Mouse (Mus musculus): ENCODE data around the gene Mfap2. TPM values are rescaled to one million over a fixed set of nuclear protein-coding genes. Genes with fewer than 3 reads are reported as not detected.

Mfap2 gene
- total RNA-seq, 2 experiments from 2014 or later = 20.9 TPM

- peak; percentile 93 to 96 for DNase-seq (ENCODE audit: low spot score in 2 of 2)
Observed at GRCm38 (mm10) chr4:140986711-140987395, 23.4 kb upstream of the Mfap2 start, which contains the start of gene Atp13a2. TSS of gene Atp13a2 (plus strand) at chr4:140986873.

- no peak for DNase-seq (ENCODE audit: low spot score in 2 of 2)
Observed at GRCm38 (mm10) chr4:140987476-140987875, 22.7 kb upstream of the Mfap2 start.

GRCm38 (mm10) chr4:140988706-140989290 is 21.4 kb upstream of the Mfap2 start:
- DNase-seq (ENCODE audit: low spot score in 2 of 2) = no peak

GRCm38 (mm10) chr4:140989447-140989846 is 20.8 kb upstream of the Mfap2 start:
- DNase-seq (ENCODE audit: low spot score in 2 of 2) = no peak

- peak in 1 of 2 experiments; percentile 52 for DNase-seq (ENCODE audit: low spot score in 2 of 2)
Observed at GRCm38 (mm10) chr4:140992215-140992614, 18.0 kb upstream of the Mfap2 start.

- DNase-seq (ENCODE audit: low spot score in 2 of 2) = no peak
Observed at GRCm38 (mm10) chr4:140993846-140994245, 16.4 kb upstream of the Mfap2 start.

GRCm38 (mm10) chr4:140995811-140996210 is 14.4 kb upstream of the Mfap2 start:
- no peak for DNase-seq (ENCODE audit: low spot score in 2 of 2)

- DNase-seq (ENCODE audit: low spot score in 2 of 2) = no peak
Observed at GRCm38 (mm10) chr4:140996812-140997211, 13.4 kb upstream of the Mfap2 start.

GRCm38 (mm10) chr4:141005983-141006382 is 4.2 kb upstream of the Mfap2 start:
- DNase-seq (ENCODE audit: low spot score in 2 of 2) = peak; percentile 66 to 75

GRCm38 (mm10) chr4:141008028-141008427 is 2.2 kb upstream of the Mfap2 start:
- DNase-seq (ENCODE audit: low spot score in 2 of 2) = no peak

- DNase-seq (ENCODE audit: low spot score in 2 of 2) = peak in 1 of 2 experiments; percentile 64
Observed at GRCm38 (mm10) chr4:141010526-141010925, 308 bp downstream of the Mfap2 start.

- DNase-seq (ENCODE audit: low spot score in 2 of 2) = no peak
Observed at GRCm38 (mm10) chr4:141010941-141011429, 767 bp downstream of the Mfap2 start.

GRCm38 (mm10) chr4:141011556-141012328 is 1.5 kb downstream of the Mfap2 start:
- DNase-seq (ENCODE audit: low spot score in 2 of 2) = peak in 1 of 2 experiments; percentile 60

GRCm38 (mm10) chr4:141012558-141012957 is 2.3 kb downstream of the Mfap2 start:
- DNase-seq (ENCODE audit: low spot score in 2 of 2) = no peak

- no peak for DNase-seq (ENCODE audit: low spot score in 2 of 2)
Observed at GRCm38 (mm10) chr4:141014114-141014513, 3.9 kb downstream of the Mfap2 start.

- no peak for DNase-seq (ENCODE audit: low spot score in 2 of 2)
Observed at GRCm38 (mm10) chr4:141014856-141015255, 4.6 kb downstream of the Mfap2 start.

- no peak for DNase-seq (ENCODE audit: low spot score in 2 of 2)
Observed at GRCm38 (mm10) chr4:141015356-141015755, 5.1 kb downstream of the Mfap2 start.

GRCm38 (mm10) chr4:141016311-141016710 is 6.1 kb downstream of the Mfap2 start:
- DNase-seq (ENCODE audit: low spot score in 2 of 2) = no peak

- no peak for DNase-seq (ENCODE audit: low spot score in 2 of 2)
Observed at GRCm38 (mm10) chr4:141017657-141018436, 7.6 kb downstream of the Mfap2 start.

GRCm38 (mm10) chr4:141020220-141020619 is 10.0 kb downstream of the Mfap2 start:
- no peak for DNase-seq (ENCODE audit: low spot score in 2 of 2)

All from layer of hippocampus, postnatal 10 days (tissue).